Mouse (Mus musculus): ENCODE measurements around the gene Gas2.

Gas2 gene

GRCm38 (mm10) chr7:51885345-51885744 is 23.5 kb downstream of the Gas2 start:
- no peak for DNase-seq

GRCm38 (mm10) chr7:51887678-51888567 is 26.1 kb downstream of the Gas2 start:
- peak; percentile 74 to 88 for DNase-seq

- DNase-seq: peak; percentile 23 to 44
These were observed 27.8 kb downstream of the Gas2 start for GRCm38 (mm10) chr7:51889601-51890000.

- DNase-seq: no peak
These were observed 30.6 kb downstream of the Gas2 start for GRCm38 (mm10) chr7:51892224-51892965.

- no peak for DNase-seq
These were observed 31.2 kb downstream of the Gas2 start for GRCm38 (mm10) chr7:51893008-51893407.

- DNase-seq: no peak
These were observed 32.5 kb downstream of the Gas2 start for GRCm38 (mm10) chr7:51894133-51894801.

- DNase-seq: no peak
These were observed 33.1 kb downstream of the Gas2 start for GRCm38 (mm10) chr7:51894939-51895338.

GRCm38 (mm10) chr7:51899066-51899465 is 37.3 kb downstream of the Gas2 start:
- DNase-seq: no peak

GRCm38 (mm10) chr7:51913292-51914050 is 51.7 kb downstream of the Gas2 start:
- no peak for DNase-seq

- no peak for DNase-seq
These were observed 52.3 kb downstream of the Gas2 start for GRCm38 (mm10) chr7:51914132-51914531.

- DNase-seq: no peak
These were observed 67.1 kb downstream of the Gas2 start for GRCm38 (mm10) chr7:51928761-51929519.

- DNase-seq: no peak
These were observed 69.4 kb downstream of the Gas2 start for GRCm38 (mm10) chr7:51931217-51931616.

- DNase-seq: no peak
These were observed 75.5 kb downstream of the Gas2 start for GRCm38 (mm10) chr7:51937337-51937736.

- DNase-seq: no peak
These were observed 78.6 kb downstream of the Gas2 start for GRCm38 (mm10) chr7:51940461-51940860.

- DNase-seq: peak in 1 of 2 experiments; percentile 4
These were observed 93.7 kb downstream of the Gas2 start for GRCm38 (mm10) chr7:51955424-51956041.

- no peak for DNase-seq
These were observed 96.0 kb downstream of the Gas2 start for GRCm38 (mm10) chr7:51957766-51958165.

GRCm38 (mm10) chr7:51960698-51961374 is 99.0 kb downstream of the Gas2 start:
- no peak for DNase-seq

GRCm38 (mm10) chr7:51962219-51962952 is 100.6 kb downstream of the Gas2 start:
- no peak for DNase-seq

GRCm38 (mm10) chr7:51964681-51965080 is 102.9 kb downstream of the Gas2 start:
- DNase-seq: no peak

- no peak for DNase-seq
These were observed 105.8 kb downstream of the Gas2 start for GRCm38 (mm10) chr7:51967581-51967980.
